Mouse (Mus musculus) embryonic facial prominence, embryonic 13.5 days (tissue): ENCODE measurements around the gene Kcnn1. TPM values are rescaled to one million over a fixed set of nuclear protein-coding genes. Genes with fewer than 3 reads are reported as not detected.
A peak's percentile ranks its signal among the peaks of the same experiment; 100 is the strongest.

Experiments used
- ATAC-seq: fragments of 200-750 bp; cut with Nextera tagmentation; 2 replicates; pipeline ENCODE4 v1.8.0; 2017; ENCODE audit warnings: low read depth; ENCODE audit not compliant: insufficient number of reproducible peaks, insufficient read depth, low FRiP score, low TSS enrichment
- H3K27ac ChIP-seq: fragments of 300-500 bp; sonication (generic); 2 replicates; pipeline ENCODE4 v1.5.1; 2015; ENCODE audit warnings: moderate library complexity, mild to moderate bottlenecking, inconsistent platforms
- H3K27me3 ChIP-seq: fragments of 300-500 bp; sonication (generic); 2 replicates; pipeline ENCODE4 v1.6.1; 2015; ENCODE audit warnings: mild to moderate bottlenecking, inconsistent platforms
- H3K36me3 ChIP-seq: fragments of 300-500 bp; sonication (generic); 2 replicates; pipeline ENCODE4 v1.6.1; 2015; ENCODE audit warnings: mild to moderate bottlenecking, inconsistent platforms
- H3K4me1 ChIP-seq: fragments of 300-500 bp; sonication (generic); 2 replicates; pipeline ENCODE4 v1.6.1; 2015; ENCODE audit warnings: inconsistent platforms
- H3K4me2 ChIP-seq: fragments of 300-500 bp; sonication (generic); 2 replicates; pipeline ENCODE4 v1.6.1; 2015; ENCODE audit warnings: moderate library complexity, mild to moderate bottlenecking, inconsistent platforms
- H3K4me3 ChIP-seq: fragments of 300-500 bp; sonication (generic); 2 replicates; pipeline ENCODE4 v1.5.1; 2015; ENCODE audit warnings: mild to moderate bottlenecking, inconsistent platforms
- H3K9ac ChIP-seq: fragments of 300-500 bp; sonication (generic); 2 replicates; pipeline ENCODE4 v1.6.1; 2015; ENCODE audit warnings: mild to moderate bottlenecking, inconsistent platforms
- H3K9me3 ChIP-seq: fragments of 300-500 bp; sonication (generic); 2 replicates; pipeline ENCODE4 v1.6.1; 2016; ENCODE audit warnings: inconsistent platforms
- WGBS: fragments of 180-500 bp; shearing (Covaris S2); methylation state at CpG from one replicate; pipeline ENCODE4 v1.1.7; 2015; ENCODE audit warnings: mixed read lengths; 5-methylcytosine and 5-hydroxymethylcytosine counted together
- polyA plus RNA-seq: library from polyadenylated mRNA; unstranded; fragments of >200 nt; fragmentation: Nextera tagmentation; extraction: Ambion mirVana; gene quantifications from 2 replicates; pipeline ENCODE4 v1.2.1, GENCODE M21; 2015

Kcnn1 gene
- polyA plus RNA-seq, 1 experiment from 2014 or later: 5.3 TPM

DNA sequence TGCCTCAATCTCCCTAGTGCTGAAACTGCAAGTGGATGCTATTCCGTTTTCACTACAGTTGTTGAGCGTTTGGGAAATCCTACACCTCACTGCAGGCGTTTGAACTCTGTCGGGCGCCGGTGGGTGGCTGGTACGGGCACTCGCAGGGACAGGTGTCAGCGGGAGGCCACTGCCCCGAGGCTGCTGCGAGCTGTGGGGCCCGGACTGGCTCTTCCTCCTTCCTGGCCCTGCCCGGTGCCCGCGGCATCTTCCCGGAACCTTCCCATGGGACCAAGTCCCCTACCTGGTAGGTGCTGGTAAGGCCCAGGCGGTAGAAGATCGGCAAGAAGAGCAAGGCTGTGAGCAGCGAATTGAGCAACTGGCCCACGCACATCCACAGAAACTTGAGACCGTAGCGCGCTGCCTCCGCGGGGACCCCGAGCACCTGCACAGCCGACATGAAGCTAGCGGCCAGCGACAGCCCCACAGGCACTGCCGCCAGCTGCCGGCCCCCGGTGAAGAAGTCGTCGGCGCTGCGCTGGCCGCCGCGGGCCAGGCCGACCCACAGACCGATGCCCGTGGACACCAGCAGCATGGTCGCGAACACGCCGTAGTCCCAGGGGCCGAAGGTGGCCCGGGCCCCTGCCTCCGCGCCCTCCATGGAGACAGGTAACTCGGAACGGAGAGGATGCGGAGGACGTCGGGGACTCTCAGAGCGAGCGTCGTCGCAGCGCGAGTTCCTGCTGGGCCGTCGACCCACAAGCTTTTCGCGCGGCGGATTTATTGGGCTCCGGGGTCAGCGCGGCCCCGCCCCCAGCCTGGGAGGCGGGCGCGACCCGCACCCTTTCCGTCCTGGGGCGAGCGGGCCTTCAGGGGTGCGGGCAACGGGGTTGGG, 29.2 kb upstream of the Kcnn1 start, which contains the start of gene Slc5a5:
Gene Slc5a5 (minus strand): TSS at position 736 of the 874 bp plus-strand sequence.
- 2% methylated on average over 80 of the region's 80 CpGs for WGBS
- no peak within 1 kb of the TSS for H3K27ac ChIP-seq
- peaks cover 33% of the 10 kb centered on the region for H3K4me1 ChIP-seq
- peaks cover 28% of the 10 kb centered on the region for H3K36me3 ChIP-seq
- peak within 1 kb of the TSS; percentile 44; the same call in 1 of the 2 replicates for H3K9ac ChIP-seq
- peak within 1 kb of the TSS; percentile 33 for H3K4me3 ChIP-seq
- peak within 1 kb of the TSS; percentile 54 for H3K4me2 ChIP-seq
- no peak for ATAC-seq
- H3K9me3 ChIP-seq: no peaks in the 10 kb centered on the region
- peaks cover 57% of the 10 kb centered on the region for H3K27me3 ChIP-seq

DNA sequence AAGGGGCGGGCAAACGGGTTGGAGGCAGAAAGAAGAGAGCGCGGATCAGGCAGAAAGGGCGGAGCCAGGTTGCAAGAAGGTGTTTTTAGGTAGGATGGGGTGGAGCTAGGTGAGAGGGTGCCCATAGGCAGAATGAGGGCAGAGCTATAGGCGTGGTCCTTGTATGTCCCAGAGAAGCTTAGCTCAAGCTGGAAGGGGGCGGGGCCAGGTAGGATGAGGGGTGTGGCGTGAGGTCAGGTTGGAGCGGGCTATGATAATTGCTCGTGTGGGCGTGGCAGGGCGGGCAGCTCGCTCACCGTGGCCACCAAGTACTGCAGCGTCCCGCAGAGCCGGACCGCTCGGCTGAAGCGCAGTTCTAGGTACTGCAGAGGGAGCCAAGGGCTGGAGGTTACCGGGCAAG, 28.3 kb upstream of the Kcnn1 start:
- peak; percentile 38; the same call in 1 of the 2 replicates for ATAC-seq
- Histone ChIP-seq H3K27me3 (peaks cover 57% of the 10 kb centered on the region), H3K4me1 (peaks cover 31% of the 10 kb centered on the region), H3K4me3 (peak overlapping the region; percentile 33), H3K9me3 (no peaks in the 10 kb centered on the region), H3K27ac (no peak overlapping the region), H3K9ac (no peak overlapping the region), H3K4me2 (peak overlapping the region; percentile 54; the same call in 1 of the 2 replicates), H3K36me3 (peaks cover 28% of the 10 kb centered on the region)
- 5% methylated on average over 21 of the region's 21 CpGs for WGBS

DNA sequence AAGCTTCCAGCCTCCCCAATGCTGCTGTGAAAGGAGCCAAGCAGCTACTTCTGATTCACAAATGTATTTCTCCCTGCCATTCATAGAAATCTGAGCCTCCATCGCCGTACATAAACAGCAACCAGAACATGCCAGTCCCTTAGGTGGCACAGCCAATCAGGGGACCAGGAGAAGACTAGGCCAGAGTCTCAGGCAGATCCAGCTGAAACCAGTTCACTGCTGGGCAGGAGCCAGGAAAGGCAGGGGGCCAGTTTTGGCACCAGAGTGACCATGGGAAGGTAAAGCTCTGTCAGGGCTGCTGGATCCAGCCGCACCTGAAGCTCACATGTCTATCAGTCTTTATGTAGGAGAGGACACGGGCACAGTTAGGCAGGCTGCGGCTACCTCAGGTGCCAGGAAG, 27.6 kb upstream of the Kcnn1 start:
- 91% methylated on average over 5 of the region's 5 CpGs for WGBS
- H3K4me3 ChIP-seq: no peak overlapping the region
- no peak for ATAC-seq

DNA sequence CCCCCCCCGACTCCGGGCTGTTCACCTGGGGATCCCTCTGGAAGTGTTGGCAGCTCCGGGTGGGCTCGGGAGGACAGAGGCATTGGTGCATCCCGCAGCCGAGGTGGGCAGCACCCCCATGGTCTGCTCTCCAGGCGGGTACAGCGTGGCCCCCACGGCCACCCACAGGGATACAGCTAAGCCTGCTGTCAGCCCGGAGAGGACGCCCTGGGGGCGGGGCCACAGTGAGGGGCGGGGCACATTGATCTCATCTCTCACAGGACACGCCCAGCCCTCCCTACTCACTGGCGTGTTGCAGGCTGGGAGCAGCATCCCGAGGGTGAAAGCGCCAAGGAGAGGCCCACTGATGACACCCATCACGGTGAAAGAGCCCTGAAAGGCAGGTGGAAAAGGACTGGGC, 24.6 kb upstream of the Kcnn1 start:
- Histone ChIP-seq H3K4me1 (peaks cover 15% of the 10 kb centered on the region), H3K27ac (no peak overlapping the region), H3K27me3 (peaks cover 33% of the 10 kb centered on the region), H3K4me2 (no peak overlapping the region; the same call in 1 of the 2 replicates), H3K9me3 (no peaks in the 10 kb centered on the region), H3K36me3 (no peaks in the 10 kb centered on the region), H3K4me3 (no peak overlapping the region), H3K9ac (no peak overlapping the region)
- ATAC-seq: no peak
- 8% methylated on average over 17 of the region's 18 CpGs for WGBS

More for the DNA sequence above, 27.6 kb upstream of the Kcnn1 start:
- H3K4me2 ChIP-seq: no peak overlapping the region
- H3K27ac ChIP-seq: no peak overlapping the region
- H3K4me1 ChIP-seq: peaks cover 24% of the 10 kb centered on the region
- peaks cover 25% of the 10 kb centered on the region for H3K36me3 ChIP-seq
- H3K9ac ChIP-seq: no peak overlapping the region
- H3K9me3 ChIP-seq: no peaks in the 10 kb centered on the region
- peaks cover 57% of the 10 kb centered on the region for H3K27me3 ChIP-seq

DNA sequence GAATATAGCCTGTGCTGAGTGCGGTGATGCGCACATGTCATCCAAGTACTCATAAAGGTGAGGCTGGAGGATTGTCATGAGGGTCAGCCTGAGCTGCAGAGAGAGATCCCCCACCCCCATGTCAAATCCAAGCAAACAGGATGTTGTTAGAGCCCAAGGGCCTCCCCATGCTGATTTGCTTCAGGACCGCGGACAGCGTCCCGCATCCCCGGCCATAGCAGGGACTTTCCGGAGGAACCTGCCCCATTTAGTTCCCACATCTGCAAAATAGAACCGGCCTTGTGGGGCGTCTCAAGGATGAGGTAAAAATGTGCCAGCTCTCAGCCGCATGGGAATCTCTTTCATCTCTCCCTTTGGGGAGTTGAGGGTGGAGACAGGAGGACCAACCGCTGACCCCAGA, 22.6 kb upstream of the Kcnn1 start:
- WGBS: 13% methylated on average over 12 of the region's 12 CpGs
- no peak overlapping the region for H3K27ac ChIP-seq
- no peak for ATAC-seq

DNA sequence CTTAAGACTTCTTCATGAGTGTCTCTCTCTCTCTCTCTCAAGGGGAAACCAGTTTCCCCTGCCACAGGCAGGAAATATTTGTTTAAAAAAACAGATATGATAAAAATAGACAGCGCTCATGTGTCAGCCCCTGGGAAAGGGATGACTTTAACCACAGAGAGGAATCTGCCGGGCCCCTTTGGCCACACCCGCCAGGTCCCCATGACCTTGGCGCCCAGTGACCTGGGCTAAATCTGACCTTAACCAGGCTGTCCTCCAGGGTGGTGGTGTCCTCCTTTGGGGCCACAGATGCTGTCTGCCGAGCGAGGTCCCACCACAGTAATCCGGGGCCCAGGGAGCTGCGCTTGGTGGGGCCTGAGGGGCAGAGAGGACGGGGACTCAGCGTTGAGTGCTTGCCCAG, 21.6 kb upstream of the Kcnn1 start:
- Histone ChIP-seq H3K4me1 (peaks cover 17% of the 10 kb centered on the region), H3K9ac (no peak overlapping the region), H3K4me3 (no peak overlapping the region), H3K36me3 (no peaks in the 10 kb centered on the region), H3K9me3 (no peaks in the 10 kb centered on the region), H3K27me3 (peaks cover 5% of the 10 kb centered on the region), H3K27ac (no peak overlapping the region), H3K4me2 (no peak overlapping the region)
- ATAC-seq: no peak
- WGBS: 89% methylated on average over 10 of the region's 10 CpGs

More for the DNA sequence above, 22.6 kb upstream of the Kcnn1 start:
- Histone ChIP-seq H3K9me3 (no peaks in the 10 kb centered on the region), H3K27me3 (peaks cover 12% of the 10 kb centered on the region), H3K4me3 (no peak overlapping the region), H3K9ac (no peak overlapping the region), H3K4me2 (no peak overlapping the region), H3K4me1 (peaks cover 8% of the 10 kb centered on the region), H3K36me3 (no peaks in the 10 kb centered on the region)

DNA sequence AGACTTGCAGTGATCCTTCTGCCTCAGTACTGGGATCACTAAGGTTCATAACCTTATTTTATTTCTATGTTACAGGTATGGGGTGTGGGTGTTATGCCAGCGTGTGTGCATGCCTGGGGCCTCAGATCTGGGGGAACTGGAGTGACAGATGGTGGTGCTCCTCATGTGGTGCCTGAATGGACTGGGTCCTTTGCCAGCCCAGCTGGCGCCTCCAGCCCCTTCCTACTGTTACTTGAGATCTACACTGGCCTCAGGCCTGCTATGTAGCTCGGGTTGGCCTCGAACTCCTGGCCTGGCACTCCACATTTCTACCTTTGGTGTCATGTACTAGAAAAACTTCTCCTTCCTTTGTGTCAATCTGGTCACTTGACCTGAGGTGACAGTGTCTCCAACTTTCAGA, 21.1 kb upstream of the Kcnn1 start:
- no peak overlapping the region for H3K4me3 ChIP-seq
- no peaks in the 10 kb centered on the region for H3K9me3 ChIP-seq
- H3K4me1 ChIP-seq: peaks cover 19% of the 10 kb centered on the region
- H3K9ac ChIP-seq: no peak overlapping the region
- H3K27ac ChIP-seq: no peak overlapping the region
- H3K27me3 ChIP-seq: peaks cover 4% of the 10 kb centered on the region
- 77% methylated on average over 4 of the region's 4 CpGs for WGBS
- H3K4me2 ChIP-seq: no peak overlapping the region
- H3K36me3 ChIP-seq: no peaks in the 10 kb centered on the region
- ATAC-seq: no peak

DNA sequence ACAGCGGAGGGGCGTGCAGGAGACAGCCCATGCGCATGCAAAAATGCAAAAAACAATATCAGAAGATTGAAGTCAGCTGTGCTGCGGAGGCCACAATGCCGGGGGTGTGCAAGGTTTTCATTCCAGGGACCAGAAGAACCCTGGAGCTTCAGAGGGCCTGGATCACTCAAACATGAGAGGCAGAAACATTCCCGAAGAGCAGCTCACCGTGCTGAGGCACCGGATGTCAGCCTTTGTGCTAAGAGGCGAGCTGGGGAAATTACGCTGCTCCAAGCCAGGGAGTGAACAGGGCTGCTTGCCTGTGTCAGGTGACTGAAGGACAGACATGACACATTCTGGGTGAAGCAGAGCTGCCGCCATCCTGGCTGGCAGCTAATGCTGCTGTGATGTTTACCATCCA, 17.5 kb upstream of the Kcnn1 start:
- no peaks in the 10 kb centered on the region for H3K36me3 ChIP-seq
- peak overlapping the region; percentile 41; the same call in 1 of the 2 replicates for H3K9ac ChIP-seq
- no peak for ATAC-seq
- H3K27me3 ChIP-seq: 0 out of 2 replicates have a peak, but pooled peaks cover 3% of the 10 kb centered on the region
- no peaks in the 10 kb centered on the region for H3K9me3 ChIP-seq
- WGBS: 12% methylated on average over 11 of the region's 11 CpGs
- H3K4me2 ChIP-seq: 0 out of 2 replicates have a peak overlapping the region, but pooled peaks have one; percentile 14
- peak overlapping the region; percentile 58 for H3K27ac ChIP-seq
- H3K4me3 ChIP-seq: no peak overlapping the region
- H3K4me1 ChIP-seq: peaks cover 17% of the 10 kb centered on the region

DNA sequence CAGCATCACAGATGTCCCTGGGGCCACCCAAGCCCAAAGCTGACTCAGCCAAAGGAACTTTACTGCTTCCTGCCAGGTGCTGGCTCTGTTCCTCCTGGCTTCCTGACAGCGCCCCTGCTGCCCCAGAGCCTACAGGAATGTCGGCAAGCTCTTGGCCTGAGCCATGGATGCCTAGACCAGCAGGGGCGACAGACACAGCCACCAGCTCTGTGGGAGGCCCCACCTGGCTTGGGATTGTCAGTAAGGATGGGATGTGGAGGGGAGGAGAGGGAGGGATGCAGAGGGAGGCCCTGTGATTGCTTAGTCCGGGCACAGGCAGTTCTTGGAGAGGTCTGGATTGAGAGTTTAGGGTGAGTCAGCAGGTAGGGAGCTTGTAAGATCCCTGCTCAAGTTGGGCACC, 17.1 kb upstream of the Kcnn1 start:
- Histone ChIP-seq H3K9ac (peak overlapping the region; percentile 41; the same call in 1 of the 2 replicates), H3K9me3 (no peaks in the 10 kb centered on the region)
- no peak for ATAC-seq

DNA sequence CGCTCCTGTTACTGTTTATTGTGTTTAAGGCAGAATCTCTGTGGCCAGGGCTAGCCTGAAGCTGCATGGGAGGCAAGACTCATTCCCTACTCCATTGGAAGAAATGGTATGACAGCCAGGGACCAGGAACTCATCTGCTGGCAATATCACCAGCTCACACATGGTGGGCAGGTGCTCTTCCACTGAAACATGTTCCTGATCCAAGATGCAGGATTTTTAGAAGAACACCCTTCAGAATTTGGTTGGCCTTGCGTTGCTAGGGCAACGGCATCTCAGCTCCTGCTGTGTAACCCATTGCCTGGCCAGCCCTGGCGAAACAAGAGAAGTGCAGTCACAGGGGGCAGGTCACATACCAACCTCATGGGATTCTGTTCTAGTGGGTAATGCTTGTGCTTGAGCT, 16.4 kb upstream of the Kcnn1 start:
- Histone ChIP-seq H3K9me3 (no peaks in the 10 kb centered on the region), H3K36me3 (no peaks in the 10 kb centered on the region), H3K9ac (no peak overlapping the region), H3K4me1 (peaks cover 17% of the 10 kb centered on the region), H3K27ac (no peak overlapping the region), H3K27me3 (0 out of 2 replicates have a peak, but pooled peaks cover 3% of the 10 kb centered on the region), H3K4me2 (no peak overlapping the region), H3K4me3 (no peak overlapping the region)
- ATAC-seq: no peak
- 45% methylated on average over 4 of the region's 4 CpGs for WGBS

More for the DNA sequence above, 17.1 kb upstream of the Kcnn1 start:
- H3K4me1 ChIP-seq: peaks cover 17% of the 10 kb centered on the region
- H3K27ac ChIP-seq: peak overlapping the region; percentile 58
- H3K36me3 ChIP-seq: no peaks in the 10 kb centered on the region
- H3K4me3 ChIP-seq: no peak overlapping the region
- WGBS: 8% methylated on average over 4 of the region's 4 CpGs
- H3K27me3 ChIP-seq: 0 out of 2 replicates have a peak, but pooled peaks cover 3% of the 10 kb centered on the region
- H3K4me2 ChIP-seq: 0 out of 2 replicates have a peak overlapping the region, but pooled peaks have one; percentile 14

DNA sequence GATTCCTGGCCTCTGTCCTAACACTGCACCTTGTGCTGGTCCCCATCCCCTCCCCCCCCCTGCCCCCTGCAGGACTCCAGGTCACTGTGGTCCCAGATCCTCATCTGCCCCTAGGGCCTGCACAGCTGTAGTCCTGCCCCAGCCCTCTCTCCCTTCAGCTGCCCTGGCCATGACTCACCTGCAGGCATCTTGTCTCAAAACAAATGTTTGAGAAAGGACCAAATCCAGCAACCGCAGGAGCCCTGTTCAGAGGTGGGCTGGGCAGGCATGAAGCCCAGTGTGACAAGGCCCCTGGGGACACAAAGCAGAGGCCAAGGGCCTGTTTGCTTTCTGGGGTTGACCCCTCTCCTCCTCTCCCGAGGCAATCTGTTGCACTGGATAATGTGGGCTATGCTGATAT, 15.1 kb upstream of the Kcnn1 start:
- WGBS: 34% methylated on average over 2 of the region's 2 CpGs
- ATAC-seq: no peak
- Histone ChIP-seq H3K36me3 (no peaks in the 10 kb centered on the region), H3K9ac (no peak overlapping the region), H3K4me3 (no peak overlapping the region), H3K9me3 (no peaks in the 10 kb centered on the region), H3K27ac (no peak overlapping the region), H3K27me3 (0 out of 2 replicates have a peak, but pooled peaks cover 3% of the 10 kb centered on the region), H3K4me1 (peaks cover 17% of the 10 kb centered on the region), H3K4me2 (no peak overlapping the region)

DNA sequence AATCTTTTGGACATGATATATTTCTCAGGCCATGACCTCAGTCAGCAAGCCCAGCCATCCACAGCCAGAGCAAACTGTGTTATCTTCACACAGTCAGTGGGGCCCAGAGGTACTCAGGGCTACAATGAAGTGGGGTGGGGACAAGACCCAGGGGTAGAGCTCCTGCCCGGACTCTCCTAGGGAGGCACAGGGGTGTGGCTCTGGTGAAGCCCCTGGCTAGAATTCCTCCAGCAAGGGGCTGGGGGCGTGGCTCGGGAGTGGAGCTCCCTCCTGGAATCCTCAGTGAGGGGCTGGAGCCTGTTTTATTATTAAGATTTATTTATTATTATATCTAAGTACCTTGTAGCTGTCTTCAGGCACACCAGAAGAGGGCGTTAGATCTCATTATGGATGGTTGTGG, 13.3 kb upstream of the Kcnn1 start:
- H3K27ac ChIP-seq: no peak overlapping the region
- no peaks in the 10 kb centered on the region for H3K36me3 ChIP-seq
- no peak overlapping the region for H3K9ac ChIP-seq
- no peak overlapping the region for H3K4me3 ChIP-seq
- H3K9me3 ChIP-seq: no peaks in the 10 kb centered on the region
- H3K4me2 ChIP-seq: no peak overlapping the region
- 0 out of 2 replicates have a peak, but pooled peaks cover 3% of the 10 kb centered on the region for H3K27me3 ChIP-seq
- ATAC-seq: no peak
- 56% methylated on average over 4 of the region's 4 CpGs for WGBS
- H3K4me1 ChIP-seq: peaks cover 25% of the 10 kb centered on the region
